Mouse (Mus musculus) kidney, adult 8-10 months (tissue): ENCODE results near the gene Srrm2.

Source experiments
- DNase-seq, 2 experiments: peaks; one replicate each; pipeline ENCODE4 v3.0.0; 2022

Srrm2 gene

DNA sequence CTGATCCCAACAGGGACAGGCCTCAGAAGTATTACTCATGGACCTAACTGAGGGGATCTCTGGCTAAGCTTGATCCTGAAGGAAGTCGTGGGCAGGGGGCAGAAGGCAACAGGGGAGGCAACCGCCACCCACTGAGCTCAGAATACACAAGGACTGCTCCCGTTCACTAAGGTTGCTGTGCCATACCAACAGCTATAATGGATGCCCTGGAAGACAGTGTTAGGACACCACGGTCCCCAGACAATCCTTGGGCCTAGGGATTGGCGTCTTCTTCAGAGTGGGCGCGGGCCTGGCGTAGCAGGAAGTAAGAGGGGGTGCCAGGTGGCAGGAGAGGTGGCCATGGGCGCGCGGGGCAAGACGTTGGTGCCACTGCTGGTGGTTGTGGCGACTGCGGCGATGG is 77.4 kb downstream of the Srrm2 start, which contains the start of gene Prss21:
Gene Prss21 (plus strand): TSS at position 301 of the 400 bp plus-strand sequence.
- no peak for DNase-seq

DNA sequence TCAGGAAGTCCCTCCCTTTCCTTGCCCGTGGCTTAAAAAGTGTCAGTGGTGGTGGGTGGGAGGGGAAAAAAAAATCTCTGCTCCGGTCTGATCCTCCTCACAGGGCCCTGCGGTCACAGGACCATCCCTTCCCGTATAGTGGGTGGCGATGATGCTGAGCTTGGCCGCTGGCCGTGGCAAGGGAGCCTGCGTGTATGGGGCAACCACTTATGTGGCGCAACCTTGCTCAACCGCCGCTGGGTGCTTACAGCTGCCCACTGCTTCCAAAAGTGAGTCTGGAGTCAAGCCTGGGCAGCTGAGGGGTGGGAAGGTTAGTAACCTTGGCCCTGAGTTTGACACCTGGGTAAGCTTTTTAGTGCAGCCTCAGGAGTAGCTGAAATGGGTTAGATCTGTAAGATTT is 78.2 kb downstream of the Srrm2 start:
- DNase-seq, result no peak
